Mouse (Mus musculus): ENCODE measurements around the gene Lypd9.
"Not testable (repeated sequence)": the region's sequence is repeated elsewhere in the genome, so short reads cannot be mapped to it uniquely, and the experiment has no call there.

Lypd9 gene

DNA sequence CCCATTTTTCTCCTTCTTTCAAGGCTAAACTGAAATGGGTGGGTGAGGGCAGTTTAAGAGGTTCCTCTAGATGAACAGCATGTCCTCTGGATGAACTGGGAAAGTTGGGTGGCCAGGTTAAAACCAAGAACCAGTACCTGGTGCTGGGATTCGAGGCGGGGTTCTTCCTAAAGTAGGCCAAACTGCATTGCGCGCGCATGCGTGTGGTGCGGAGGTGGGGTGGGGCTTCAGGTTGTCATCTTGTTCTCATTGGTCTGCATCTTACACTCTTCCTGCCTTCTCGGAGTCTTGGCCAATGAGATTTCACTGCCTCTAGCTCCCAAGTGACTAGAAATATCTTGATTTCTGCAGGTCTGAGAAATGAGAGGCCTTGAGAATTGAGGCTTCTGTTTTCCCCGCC lies at the start of gene Lypd9:
Gene Lypd9, minus strand, starts transcription at position 165 of the 400 bp plus-strand sequence.
- DNase-seq = no peak

DNA sequence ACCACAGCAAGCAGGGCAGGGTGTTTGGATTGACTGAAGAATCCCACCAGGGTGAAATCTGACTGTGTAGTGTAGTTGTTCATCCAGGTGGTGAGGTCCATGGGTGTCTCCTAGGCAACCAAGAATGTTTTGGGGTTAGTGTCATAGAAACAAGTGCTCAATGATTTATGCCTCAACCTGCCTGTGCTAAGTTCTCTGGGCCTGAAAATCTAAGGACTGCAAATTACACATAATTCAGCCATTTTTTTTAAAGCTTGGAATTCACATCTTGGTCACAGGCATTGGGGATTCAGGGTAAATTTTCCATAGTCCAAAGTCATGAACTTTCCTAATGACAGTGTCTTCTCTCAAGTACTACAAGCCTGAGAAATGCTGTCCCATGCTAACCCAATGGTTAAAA lies 49.7 kb upstream of the Lypd9 start, which contains the start of gene Olfr331:
Gene Olfr331, minus strand, starts transcription at position 101 of the 400 bp plus-strand sequence.
- not testable (repeated sequence) for DNase-seq

DNA sequence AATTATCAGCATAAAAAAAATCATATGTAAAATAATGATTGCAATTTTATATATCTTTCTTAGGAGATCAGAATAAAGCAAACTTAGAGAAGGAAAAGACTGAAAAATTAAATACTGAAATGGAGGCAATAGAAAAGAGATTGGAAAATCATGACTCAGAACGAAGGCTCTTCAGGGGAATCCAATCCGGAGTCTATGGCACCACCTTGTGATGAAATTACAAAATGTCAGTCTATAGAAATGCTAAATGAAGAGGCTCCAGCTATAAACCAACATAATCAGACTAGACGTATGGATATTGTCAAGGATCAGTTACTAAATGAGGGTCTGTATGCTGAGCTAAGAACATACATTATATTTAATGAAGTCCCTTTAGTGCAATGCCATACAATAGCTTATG lies 46.6 kb upstream of the Lypd9 start:
- no peak for DNase-seq

DNA sequence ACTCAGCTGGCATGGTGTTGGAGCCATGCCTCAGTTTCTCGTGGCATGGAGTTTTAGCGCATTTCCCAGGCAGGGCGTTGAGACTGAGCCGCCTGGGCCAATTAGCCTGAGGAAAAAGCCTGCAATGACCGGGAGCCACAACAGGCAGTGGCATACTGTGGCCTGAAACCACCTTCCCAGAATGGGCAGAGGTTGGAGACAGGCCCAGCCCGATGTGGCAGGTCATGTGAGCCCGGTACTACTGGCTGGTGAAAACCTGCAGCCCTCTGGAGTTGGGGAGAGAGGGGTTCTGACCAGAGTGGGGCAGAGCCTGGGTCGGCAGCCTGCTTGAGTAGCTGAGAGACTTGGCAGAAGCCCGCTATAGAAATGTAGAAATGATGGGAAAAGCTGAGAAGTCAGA lies 46.0 kb upstream of the Lypd9 start:
- no peak for DNase-seq

DNA sequence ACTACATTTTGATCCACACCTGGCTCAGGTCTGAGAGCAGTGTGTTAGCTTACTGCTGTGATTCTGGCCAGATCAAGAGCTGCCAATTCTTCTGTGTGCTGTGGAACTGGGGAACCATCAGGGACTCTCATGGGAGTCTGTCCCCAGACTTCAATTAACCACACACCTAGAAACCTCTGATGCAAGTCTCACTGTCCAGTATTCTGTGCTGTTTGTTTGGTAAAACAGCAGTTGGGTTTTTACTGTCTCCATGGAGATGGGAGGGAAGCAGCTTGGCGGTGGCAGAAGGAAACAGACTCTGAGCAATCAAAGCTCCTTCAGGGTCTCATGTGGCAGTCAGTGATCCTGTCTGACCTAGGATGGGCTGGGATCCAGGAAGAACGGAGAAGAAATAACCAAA lies 39.7 kb upstream of the Lypd9 start, which contains the start of gene Olfr332:
Gene Olfr332, minus strand, starts transcription at position 101 of the 400 bp plus-strand sequence.
- DNase-seq = no peak

DNA sequence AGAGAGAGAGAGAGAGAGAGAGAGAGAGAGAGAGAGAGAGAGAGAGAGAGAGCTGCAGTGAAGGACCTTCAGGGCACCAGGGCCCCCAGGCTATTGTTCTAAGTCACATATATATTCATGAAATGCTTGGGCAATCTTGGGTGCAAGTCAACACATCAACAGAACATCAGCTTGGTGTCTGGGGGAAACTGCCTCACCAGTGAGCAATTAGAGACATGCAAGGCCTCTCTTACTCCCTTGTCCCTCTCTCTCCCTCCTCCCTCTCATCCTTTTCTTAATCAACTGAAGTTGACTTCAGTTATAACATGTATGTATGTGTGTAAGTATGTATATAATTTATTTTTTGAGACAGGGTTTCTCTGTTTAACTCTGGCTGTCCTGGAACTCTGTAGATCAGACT lies 9.4 kb upstream of the Lypd9 start, which contains the start of gene Olfr30:
Gene Olfr30, minus strand, starts transcription at position 101 of the 400 bp plus-strand sequence.
- DNase-seq = no peak

DNA sequence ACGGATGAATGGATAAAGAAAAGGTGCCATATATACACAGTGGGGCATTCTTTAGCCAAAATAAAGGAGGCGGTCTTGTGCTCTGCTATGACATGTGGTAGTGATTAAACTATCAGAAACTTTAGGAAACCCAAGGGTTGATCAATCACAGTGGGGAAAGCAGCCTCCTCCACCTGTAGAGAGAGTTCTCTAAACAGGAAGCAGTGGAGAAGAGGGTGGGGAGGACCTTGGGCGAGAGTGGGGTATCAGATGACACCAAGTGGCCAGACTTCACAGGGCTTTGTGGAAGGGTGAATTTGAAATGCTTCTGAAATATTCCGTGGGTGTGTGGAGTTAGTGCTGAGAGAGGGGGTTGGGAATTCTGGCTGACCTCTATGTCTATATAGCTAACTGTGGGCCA lies 869 bp upstream of the Lypd9 start:
- DNase-seq = no peak

DNA sequence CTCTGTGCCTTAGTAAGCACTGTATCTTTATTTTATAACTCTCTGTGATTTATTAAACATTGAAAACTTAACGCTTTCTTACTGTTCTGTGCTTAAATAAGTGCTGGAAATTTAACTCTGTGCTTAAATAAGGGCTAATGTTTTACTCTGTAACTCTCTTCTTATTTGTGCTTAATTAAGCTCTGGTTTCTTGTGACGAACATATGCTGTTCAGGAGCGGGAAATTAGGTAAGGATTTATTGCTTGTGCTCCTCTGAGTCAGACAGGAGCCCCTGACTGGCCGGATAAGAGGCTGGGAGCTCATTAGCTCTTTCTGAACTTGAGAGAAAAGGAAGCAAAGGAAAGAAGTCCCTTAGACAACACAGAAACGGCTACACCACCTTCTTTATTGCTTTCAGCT lies 14.9 kb downstream of the Lypd9 start:
- no peak for DNase-seq

DNA sequence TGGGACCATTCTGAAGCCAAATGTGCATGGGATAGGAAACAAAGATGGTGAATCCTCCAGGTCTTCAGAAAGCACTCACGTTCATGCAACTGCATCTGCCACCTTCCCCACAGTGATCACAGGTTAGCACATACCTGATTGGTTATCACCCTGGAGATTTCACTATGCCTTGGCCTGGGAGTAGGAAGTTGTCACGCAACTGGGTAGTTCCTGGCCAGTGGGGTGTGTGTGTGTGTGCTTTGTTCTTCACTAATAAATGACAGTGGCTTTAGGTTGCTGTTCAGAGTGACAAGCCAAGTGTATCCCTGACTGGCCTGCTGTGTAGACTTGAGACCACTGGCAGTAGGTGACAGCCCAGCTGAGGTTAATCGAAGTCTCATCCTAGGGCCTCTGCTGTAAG lies 20.5 kb downstream of the Lypd9 start, which contains the start of gene Gm12253:
Gene Gm12253, plus strand, starts transcription at position 301 of the 400 bp plus-strand sequence.
- no peak for DNase-seq

DNA sequence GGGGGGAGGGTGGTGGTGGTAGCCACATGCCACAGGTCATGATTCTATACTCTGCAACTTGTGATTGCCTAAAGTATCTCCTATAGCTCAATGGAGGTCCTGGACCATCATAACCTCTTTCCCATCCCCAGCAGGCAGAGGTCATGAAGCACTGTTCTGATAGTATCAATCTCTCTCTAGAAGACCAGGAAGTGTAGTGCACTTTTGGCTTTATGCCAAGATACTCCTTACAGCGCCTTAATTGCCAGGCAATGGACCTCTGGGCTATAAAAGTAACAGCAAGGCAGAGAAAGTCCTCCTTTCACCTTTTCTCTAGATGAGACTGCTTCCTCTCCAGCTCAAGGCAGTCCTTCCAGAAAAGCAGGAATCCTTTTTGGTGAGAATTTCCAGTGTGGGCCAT lies 31.9 kb downstream of the Lypd9 start, which contains the start of gene 1810065E05Rik:
Gene 1810065E05Rik, plus strand, starts transcription at position 297 of the 400 bp plus-strand sequence.
- DNase-seq = no peak

DNA sequence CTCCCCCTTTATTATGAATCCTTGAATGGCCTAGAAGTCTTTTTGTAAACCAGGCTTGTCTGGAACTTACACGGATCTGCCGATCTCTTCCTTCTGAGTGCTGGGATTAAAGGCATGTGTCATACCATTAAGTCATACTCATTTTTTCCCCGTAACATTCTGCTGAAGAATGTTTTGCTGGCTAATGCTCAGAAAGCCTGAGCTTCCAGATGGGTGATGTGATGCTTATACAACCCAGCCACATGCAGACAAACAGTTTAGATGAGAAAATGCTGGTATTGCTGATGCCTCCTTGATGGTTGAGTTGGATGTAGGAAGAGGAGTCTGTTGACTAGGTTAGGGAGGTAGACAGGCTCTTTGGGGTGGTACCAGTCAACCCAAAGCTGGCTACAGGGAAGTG lies 34.4 kb downstream of the Lypd9 start:
- no peak for DNase-seq

DNA sequence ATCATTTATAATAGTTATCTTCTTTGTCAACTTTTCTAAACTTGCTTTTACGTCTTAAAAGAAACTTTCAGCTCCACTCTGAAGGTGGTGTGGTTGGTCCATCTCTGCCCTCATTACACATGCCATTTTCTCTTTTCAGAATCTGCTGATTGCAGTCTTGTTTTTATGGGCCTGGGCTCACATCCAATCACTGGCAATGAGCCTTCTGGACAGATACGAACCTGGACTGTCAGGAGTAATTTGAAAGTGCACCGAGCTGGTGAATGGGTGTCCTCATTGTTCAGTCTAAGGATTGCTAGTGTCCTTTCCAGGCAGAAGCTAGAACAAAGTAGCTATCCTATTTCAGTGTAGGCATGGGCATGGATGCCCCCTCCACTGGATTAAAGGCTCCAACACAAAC lies 44.7 kb downstream of the Lypd9 start:
- DNase-seq = no peak

DNA sequence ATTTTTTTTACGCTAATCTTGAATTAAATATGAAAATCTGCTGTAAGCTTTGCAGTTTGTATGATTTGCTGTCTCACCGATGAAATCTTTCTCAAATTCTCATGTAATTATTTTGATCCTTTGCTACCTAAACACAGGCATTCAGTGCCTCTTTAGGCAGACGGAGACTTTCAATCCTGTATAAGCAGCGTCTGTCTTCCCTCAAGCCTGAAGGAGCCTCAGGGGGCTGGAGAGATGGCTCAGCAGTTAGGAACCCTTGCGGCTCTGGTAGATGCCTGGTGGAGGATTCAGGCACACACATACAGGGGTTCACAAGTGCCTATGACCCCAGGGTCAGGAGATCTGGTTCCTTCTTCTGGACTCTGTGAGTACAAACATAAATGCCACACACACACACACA lies 52.1 kb downstream of the Lypd9 start:
- DNase-seq = no peak

DNA sequence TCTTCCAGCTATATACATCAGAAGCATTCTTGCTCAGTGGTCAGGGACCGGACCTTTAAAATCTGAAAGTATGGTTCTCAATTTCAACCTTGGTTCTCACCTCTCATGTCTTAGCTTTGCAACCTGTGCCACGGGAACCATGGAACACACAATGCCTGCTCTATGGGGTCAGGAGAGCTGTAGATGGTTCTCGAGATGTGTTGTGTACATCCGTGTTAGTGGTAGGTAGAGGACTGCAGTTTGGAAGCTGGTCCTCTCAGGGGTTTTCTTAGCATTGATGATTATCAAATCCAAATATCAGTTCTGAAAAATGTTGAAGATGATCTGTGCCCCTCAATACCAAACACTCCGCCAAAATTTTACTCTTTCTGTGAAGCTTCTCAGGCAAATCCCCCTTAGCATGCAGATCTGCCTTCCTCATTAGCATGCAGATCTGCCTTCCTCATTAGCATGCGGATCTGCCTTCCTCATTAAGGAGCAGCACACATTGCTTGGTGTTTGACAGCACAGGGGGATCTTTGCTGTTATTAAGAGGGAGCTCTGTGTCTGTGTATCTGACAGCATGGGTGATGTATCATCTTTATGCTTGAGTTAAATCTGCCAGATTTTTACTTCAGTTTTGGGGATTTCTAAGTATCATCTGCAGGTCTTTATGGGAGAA lies 52.6 kb downstream of the Lypd9 start:
- DNase-seq = no peak

All from right cerebral cortex, adult 18-20 months (tissue).